Mouse (Mus musculus) kidney, postnatal 0 days (tissue): Measurements from ENCODE around the gene Slc6a8. TPM values are rescaled to one million over a fixed set of nuclear protein-coding genes. Genes with fewer than 3 reads are reported as not detected.

Source experiments
- ATAC-seq: fragments of 200-750 bp; cut with Nextera tagmentation; replicated peaks from 2 replicates; pipeline ENCODE4 v1.8.0; 2017; ENCODE audit warnings: low read depth, moderate number of reproducible peaks, moderate TSS enrichment, moderate library complexity; ENCODE audit not compliant: low FRiP score
- DNase-seq: peaks from one replicate; pipeline ENCODE4 v3.0.0-alpha.2; 2016; ENCODE audit warnings: low spot score
- H3K27ac ChIP-seq: fragments of 300-500 bp; sonication (generic); 2 replicates; pipeline ENCODE4 v1.5.1; 2014; ENCODE audit warnings: mild to moderate bottlenecking
- H3K27me3 ChIP-seq: fragments of 300-500 bp; sonication (generic); 2 replicates; pipeline ENCODE4 v1.6.1; 2014; ENCODE audit warnings: low read length, mixed read lengths; ENCODE audit not compliant: insufficient read depth
- H3K36me3 ChIP-seq: fragments of 300-500 bp; sonication (generic); 2 replicates; pipeline ENCODE4 v1.6.1; 2014; ENCODE audit warnings: low read length, mixed read lengths; ENCODE audit not compliant: insufficient read depth
- H3K4me1 ChIP-seq: fragments of 300-500 bp; sonication (generic); replicated peaks from 2 replicates; pipeline ENCODE4 v1.6.1; 2014; ENCODE audit warnings: antibody characterized with exemption, low read length, mixed read lengths; ENCODE audit not compliant: insufficient read depth
- H3K4me2 ChIP-seq: fragments of 300-500 bp; sonication (generic); 2 replicates; pipeline ENCODE4 v1.6.1; 2014; ENCODE audit warnings: mild to moderate bottlenecking, low read length, moderate library complexity, mixed read lengths
- H3K4me3 ChIP-seq: fragments of 300-500 bp; sonication (generic); replicated peaks from 2 replicates; pipeline ENCODE4 v1.5.1; 2014; ENCODE audit warnings: low read depth, low read length
- H3K9ac ChIP-seq: fragments of 300-500 bp; sonication (generic); 2 replicates; pipeline ENCODE4 v1.6.1; 2014; ENCODE audit warnings: low read depth, low read length
- H3K9me3 ChIP-seq: fragments of 300-500 bp; sonication (generic); replicated peaks from 2 replicates; pipeline ENCODE4 v1.6.1; 2016; ENCODE audit warnings: low read length, inconsistent platforms, mixed read lengths
- CTCF ChIP-seq: IDR thresholded peaks from 2 replicates; pipeline ENCODE4 v1.5.1; 2016; ENCODE audit warnings: antibody characterized with exemption, low read depth, mild to moderate bottlenecking, moderate library complexity
- WGBS: fragments of 180-500 bp; shearing (Covaris S2); extraction: QIAGEN DNeasy Blood & Tissue Kit; methylation state at CpG from one replicate; pipeline ENCODE4 v1.1.7; 2014; 5-methylcytosine and 5-hydroxymethylcytosine counted together
- polyA plus RNA-seq: library from polyadenylated mRNA; unstranded; fragments of >200 nt; fragmentation: Nextera tagmentation; extraction: Ambion mirVana; gene quantifications from 2 replicates; pipeline ENCODE4 v1.2.1, GENCODE M21; 2015

Slc6a8 gene
- polyA plus RNA-seq, 1 experiment from 2014 or later, result 12.2 TPM

- H3K9me3 ChIP-seq, result no peaks in the 10 kb centered on the region
- no peaks in the 10 kb centered on the region for H3K36me3 ChIP-seq
- TF ChIP-seq CTCF, result peak; percentile 56
- H3K27ac ChIP-seq, result no peak overlapping the region
- DNase-seq, result no peak
- H3K4me1 ChIP-seq, result no peaks in the 10 kb centered on the region
- ATAC-seq, result no peak
- H3K4me2 ChIP-seq, result no peak overlapping the region
- H3K9ac ChIP-seq, result no peak overlapping the region
- H3K27me3 ChIP-seq, result no peaks in the 10 kb centered on the region
- H3K4me3 ChIP-seq, result no peak overlapping the region
- WGBS, result 67% methylated on average over 1 of the region's 1 CpGs
These were observed 27.5 kb downstream of the Slc6a8 start for GRCm38 (mm10) chrX:73700472-73700871.

GRCm38 (mm10) chrX:73715476-73716108, 42.6 kb downstream of the Slc6a8 start:
- TF ChIP-seq CTCF, result peak; percentile 41; the same call in 1 of the 2 replicates
- Histone ChIP-seq H3K36me3 (no peaks in the 10 kb centered on the region), H3K27ac (peak overlapping the region; percentile 76), H3K9me3 (no peaks in the 10 kb centered on the region), H3K9ac (peak overlapping the region; percentile 63), H3K4me1 (no peaks in the 10 kb centered on the region), H3K27me3 (no peaks in the 10 kb centered on the region), H3K4me3 (peak overlapping the region; percentile 49), H3K4me2 (peak overlapping the region; percentile 57)
- DNase-seq, result peak; percentile 65
- ATAC-seq, result peak; percentile 47; the same call in 1 of the 2 replicates
- WGBS, result 28% methylated on average over 21 of the region's 21 CpGs

GRCm38 (mm10) chrX:73716109-73716661, 43.2 kb downstream of the Slc6a8 start, which contains the start of the genes Bcap31 and Abcd1:
Gene Bcap31 (minus strand): TSS chrX:73716175.
Gene Abcd1 (plus strand): TSS chrX:73716597.
- H3K4me1 ChIP-seq, result no peaks in the 10 kb centered on the region
- TF ChIP-seq CTCF, result peak; percentile 37; the same call in 1 of the 2 replicates
- peak within 1 kb of the TSS; percentile 63 for H3K9ac ChIP-seq
- ATAC-seq (peak; percentile 92), DNase-seq (peak; percentile 94)
- H3K36me3 ChIP-seq, result no peaks in the 10 kb centered on the region
- no peaks in the 10 kb centered on the region for H3K9me3 ChIP-seq
- 27% methylated on average over 45 of the region's 45 CpGs for WGBS
- peak within 1 kb of the TSS; percentile 49 for H3K4me3 ChIP-seq
- no peaks in the 10 kb centered on the region for H3K27me3 ChIP-seq
- peak within 1 kb of the TSS; percentile 57 for H3K4me2 ChIP-seq
- peak within 1 kb of the TSS; percentile 76 for H3K27ac ChIP-seq

GRCm38 (mm10) chrX:73716709-73717545, 44.0 kb downstream of the Slc6a8 start:
- DNase-seq, result peak; percentile 37
- ATAC-seq, result no peak
- H3K27me3 ChIP-seq, result no peaks in the 10 kb centered on the region
- 35% methylated on average over 30 of the region's 30 CpGs for WGBS
- H3K4me1 ChIP-seq, result no peaks in the 10 kb centered on the region
- no peaks in the 10 kb centered on the region for H3K9me3 ChIP-seq
- TF ChIP-seq CTCF, result no peak
- H3K27ac ChIP-seq, result peak overlapping the region; percentile 76
- peak overlapping the region; percentile 57 for H3K4me2 ChIP-seq
- H3K4me3 ChIP-seq, result peak overlapping the region; percentile 49
- H3K9ac ChIP-seq, result peak overlapping the region; percentile 49
- H3K36me3 ChIP-seq, result no peaks in the 10 kb centered on the region

- WGBS, result 69% methylated on average over 11 of the region's 11 CpGs
- no peaks in the 10 kb centered on the region for H3K36me3 ChIP-seq
- H3K4me3 ChIP-seq, result peak overlapping the region; percentile 49; the same call in 1 of the 2 replicates
- H3K4me2 ChIP-seq, result peak overlapping the region; percentile 57
- no peak overlapping the region for H3K27ac ChIP-seq
- no peak for DNase-seq
- no peaks in the 10 kb centered on the region for H3K9me3 ChIP-seq
- ATAC-seq, result no peak
- peak overlapping the region; percentile 49; the same call in 1 of the 2 replicates for H3K9ac ChIP-seq
- H3K4me1 ChIP-seq, result no peaks in the 10 kb centered on the region
- H3K27me3 ChIP-seq, result no peaks in the 10 kb centered on the region
- no peak for TF ChIP-seq CTCF
These were observed 44.7 kb downstream of the Slc6a8 start for GRCm38 (mm10) chrX:73717667-73718066.

GRCm38 (mm10) chrX:73718271-73718670, 45.3 kb downstream of the Slc6a8 start:
- no peak for DNase-seq
- Histone ChIP-seq H3K27ac (no peak overlapping the region), H3K4me3 (no peak overlapping the region), H3K4me1 (no peaks in the 10 kb centered on the region), H3K9me3 (no peaks in the 10 kb centered on the region), H3K4me2 (peak overlapping the region; percentile 27; the same call in 1 of the 2 replicates), H3K9ac (no peak overlapping the region), H3K36me3 (no peaks in the 10 kb centered on the region), H3K27me3 (no peaks in the 10 kb centered on the region)
- ATAC-seq, result no peak
- no peak for TF ChIP-seq CTCF
- WGBS, result 39% methylated on average over 3 of the region's 3 CpGs
